Mouse (Mus musculus) lung, adult 2 months (tissue): Measurements from ENCODE around the gene Phf8. TPM values are rescaled to one million over a fixed set of nuclear protein-coding genes. Genes with fewer than 3 reads are reported as not detected.
"Not testable (repeated sequence)": the region's sequence is repeated elsewhere in the genome, so short reads cannot be mapped to it uniquely, and the experiment has no call there.

Source experiments
- DNase-seq: peaks from one replicate; pipeline ENCODE4 v3.0.0; 2022
- H3K4me1 ChIP-seq: fragments of 200-500 bp; 2 replicates; pipeline ENCODE4 v1.6.1; 2011; ENCODE audit warnings: low read length; ENCODE audit not compliant: control insufficient read depth, insufficient read depth
- H3K4me3 ChIP-seq: fragments of 200-500 bp; replicated peaks from 2 replicates; pipeline ENCODE3; 2011; ENCODE audit warnings: low read depth, mild to moderate bottlenecking, control low read depth, low read length; ENCODE audit errors: extremely low read depth
- CTCF ChIP-seq: fragments of 200-500 bp; IDR thresholded peaks from 2 replicates; pipeline ENCODE4 v1.5.1; 2011; ENCODE audit warnings: mild to moderate bottlenecking, low read length, control low read depth; ENCODE audit not compliant: insufficient read depth
- POLR2A ChIP-seq: fragments of 200-500 bp; IDR thresholded peaks from 2 replicates; pipeline ENCODE4 v1.6.1; 2011; ENCODE audit warnings: low read depth, mild to moderate bottlenecking, control low read depth, low read length, borderline replicate concordance; ENCODE audit errors: extremely low read depth
- WGBS: fragments of 180-500 bp; shearing (Covaris S2); methylation state at CpG from one replicate; pipeline ENCODE4 v1.1.7; 2018; 5-methylcytosine and 5-hydroxymethylcytosine counted together
- polyA plus RNA-seq: library from polyadenylated mRNA; depleted of rRNA; stranded (reverse); fragments of >200 nt; gene quantifications from 2 replicates; pipeline ENCODE4 v1.2.3, GENCODE M21; 2012; rRNA removed

The Phf8 gene
- polyA plus RNA-seq = 8.6 and 11.0 TPM in 2 replicates

- WGBS = 28% methylated on average over 68 of the region's 68 CpGs
- H3K4me1 ChIP-seq = no peaks in the 10 kb centered on the region
- DNase-seq = peak; percentile 88
- TF ChIP-seq POLR2A (peak; percentile 78; the same call in 1 of the 2 replicates), CTCF (no peak)
- peak within 1 kb of the TSS; percentile 88 for H3K4me3 ChIP-seq
Observed at GRCm38 (mm10) chrX:151520458-151521322, at the start of gene Phf8. TSS of gene Phf8 (plus strand) at chrX:151520672.

GRCm38 (mm10) chrX:151488128-151488527, 32.3 kb upstream of the Phf8 start:
- 83% methylated on average over 3 of the region's 3 CpGs for WGBS
- no peak for TF ChIP-seq POLR2A
- TF ChIP-seq CTCF = no peak
- DNase-seq = no peak
- Histone ChIP-seq H3K4me3 (no peak overlapping the region), H3K4me1 (no peaks in the 10 kb centered on the region)

- not testable (repeated sequence) for H3K4me3 ChIP-seq, H3K4me1 ChIP-seq, DNase-seq
- 90% methylated on average over 4 of the region's 4 CpGs for WGBS
Observed at GRCm38 (mm10) chrX:151493269-151493668, 27.2 kb upstream of the Phf8 start.

GRCm38 (mm10) chrX:151496596-151496995, 23.9 kb upstream of the Phf8 start:
- Histone ChIP-seq H3K4me3 (no peak overlapping the region), H3K4me1 (no peaks in the 10 kb centered on the region)
- 64% methylated on average over 1 of the region's 1 CpGs for WGBS
- TF ChIP-seq CTCF (no peak), POLR2A (no peak)
- DNase-seq = no peak

- no peak for DNase-seq
- TF ChIP-seq POLR2A = no peak
- TF ChIP-seq CTCF = no peak
- Histone ChIP-seq H3K4me1 (no peaks in the 10 kb centered on the region), H3K4me3 (no peak overlapping the region)
Observed at GRCm38 (mm10) chrX:151508536-151508935, 11.9 kb upstream of the Phf8 start.

- no peaks in the 10 kb centered on the region for H3K4me1 ChIP-seq
- WGBS = 85% methylated on average over 1 of the region's 1 CpGs
- no peak overlapping the region for H3K4me3 ChIP-seq
- TF ChIP-seq POLR2A (no peak), CTCF (no peak)
- DNase-seq = no peak
Observed at GRCm38 (mm10) chrX:151509906-151510305, 10.6 kb upstream of the Phf8 start.

GRCm38 (mm10) chrX:151513066-151513465, 7.4 kb upstream of the Phf8 start:
- no peak for DNase-seq
- 75% methylated on average over 3 of the region's 3 CpGs for WGBS
- H3K4me1 ChIP-seq = no peaks in the 10 kb centered on the region
- TF ChIP-seq POLR2A (no peak), CTCF (no peak)
- no peak overlapping the region for H3K4me3 ChIP-seq

- H3K4me1 ChIP-seq = no peaks in the 10 kb centered on the region
- no peak overlapping the region for H3K4me3 ChIP-seq
- WGBS = 91% methylated on average over 2 of the region's 2 CpGs
- TF ChIP-seq CTCF = no peak
- no peak for TF ChIP-seq POLR2A
- no peak for DNase-seq
Observed at GRCm38 (mm10) chrX:151513694-151514093, 6.8 kb upstream of the Phf8 start.

GRCm38 (mm10) chrX:151518181-151518580, 2.3 kb upstream of the Phf8 start:
- 48% methylated on average over 1 of the region's 1 CpGs for WGBS
- TF ChIP-seq CTCF (no peak), POLR2A (no peak)
- no peak for DNase-seq
- no peak overlapping the region for H3K4me3 ChIP-seq
- no peaks in the 10 kb centered on the region for H3K4me1 ChIP-seq

GRCm38 (mm10) chrX:151520127-151520457, 380 bp upstream of the Phf8 start:
- Histone ChIP-seq H3K4me1 (no peaks in the 10 kb centered on the region), H3K4me3 (peak overlapping the region; percentile 88)
- no peak for TF ChIP-seq CTCF
- TF ChIP-seq POLR2A = no peak
- DNase-seq = no peak
- 26% methylated on average over 17 of the region's 17 CpGs for WGBS
